Mouse (Mus musculus) thymus, adult 2 months (tissue): ENCODE data around the gene Gbe1. TPM values are rescaled to one million over a fixed set of nuclear protein-coding genes. Genes with fewer than 3 reads are reported as not detected.

Experiments
- DNase-seq: peaks from one replicate; pipeline ENCODE4 v3.0.0; 2021
- H3K27ac ChIP-seq: fragments of 200-500 bp; 2 replicates; pipeline ENCODE4 v1.5.1; 2012; ENCODE audit warnings: low read length, control low read depth; ENCODE audit not compliant: control insufficient read depth, insufficient read depth
- H3K27me3 ChIP-seq: fragments of 200-500 bp; 2 replicates; pipeline ENCODE4 v1.6.1; 2012; ENCODE audit warnings: mild to moderate bottlenecking, low read length, moderate library complexity, mixed read lengths; ENCODE audit not compliant: control insufficient read depth, insufficient read depth
- H3K36me3 ChIP-seq: fragments of 200-500 bp; 2 replicates; pipeline ENCODE4 v1.6.1; 2012; ENCODE audit warnings: mild to moderate bottlenecking, low read length, moderate library complexity; ENCODE audit not compliant: control insufficient read depth, insufficient read depth
- H3K4me1 ChIP-seq: fragments of 200-500 bp; replicated peaks from 2 replicates; pipeline ENCODE4 v1.6.1; 2012; ENCODE audit warnings: low read length; ENCODE audit not compliant: control insufficient read depth, insufficient read depth
- H3K4me3 ChIP-seq: fragments of 200-500 bp; 2 replicates; pipeline ENCODE4 v1.5.1; 2012; ENCODE audit warnings: mild to moderate bottlenecking, low read length, control low read depth, moderate library complexity; ENCODE audit not compliant: control insufficient read depth, insufficient read depth
- CTCF ChIP-seq: fragments of 200-500 bp; IDR thresholded peaks from 2 replicates; pipeline ENCODE4 v1.5.1; 2012; ENCODE audit warnings: mild to moderate bottlenecking, control low read depth, low read length, moderate library complexity, borderline replicate concordance; ENCODE audit not compliant: control insufficient read depth, poor library complexity, insufficient read depth; ENCODE audit errors: extremely low read depth
- POLR2A ChIP-seq: fragments of 200-500 bp; IDR thresholded peaks from 2 replicates; pipeline ENCODE4 v1.6.1; 2012; ENCODE audit warnings: mild to moderate bottlenecking, low read length, control low read depth, moderate library complexity; ENCODE audit not compliant: control insufficient read depth, poor library complexity, insufficient read depth; ENCODE audit errors: extremely low read depth
- WGBS: fragments of 180-500 bp; shearing (Covaris S2); methylation state at CpG from one replicate; pipeline ENCODE4 v1.1.7; 2018; 5-methylcytosine and 5-hydroxymethylcytosine counted together
- polyA plus RNA-seq: library from polyadenylated mRNA; depleted of rRNA; stranded (reverse); fragments of >200 nt; gene quantifications from 2 replicates; pipeline ENCODE4 v1.2.3, GENCODE M21; 2012

The Gbe1 gene
- polyA plus RNA-seq, 1 experiment = 7.9 TPM

DNA sequence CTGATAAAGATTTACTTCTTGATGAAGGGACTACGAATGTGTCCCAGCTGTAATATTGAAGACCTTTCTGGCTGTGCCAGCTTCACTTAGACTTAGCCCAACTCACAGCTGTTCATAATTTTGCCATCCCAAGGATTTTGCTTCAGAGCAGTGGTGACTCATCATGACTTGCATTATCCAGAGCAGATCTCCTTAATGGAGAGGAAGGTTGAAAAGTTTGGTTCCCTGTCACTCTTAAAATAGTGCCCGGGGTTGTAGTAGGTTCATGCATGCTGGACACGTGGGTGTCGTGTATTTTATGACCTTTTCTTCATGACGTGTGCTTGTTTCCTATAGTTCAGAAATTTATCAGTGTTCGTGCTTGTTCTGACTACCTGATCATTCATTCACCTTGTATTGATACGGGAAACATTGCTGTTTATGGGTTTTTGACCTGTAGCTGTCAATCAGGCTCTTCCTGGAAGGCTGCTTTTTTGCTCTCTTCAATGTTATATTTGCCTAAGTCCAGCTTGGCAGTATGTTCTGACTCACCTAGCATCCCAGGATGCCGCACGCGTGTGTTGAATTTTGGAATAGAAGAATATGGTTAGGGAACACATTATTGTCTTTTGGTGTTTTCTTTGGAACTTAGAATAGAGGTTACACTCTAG, 17.0 kb downstream of the Gbe1 start:
- WGBS = 88% methylated on average over 10 of the region's 10 CpGs
- no peak for DNase-seq
- Histone ChIP-seq H3K4me3 (no peak overlapping the region), H3K27me3 (no peaks in the 10 kb centered on the region), H3K27ac (no peak overlapping the region), H3K4me1 (peaks cover 3% of the 10 kb centered on the region), H3K36me3 (no peaks in the 10 kb centered on the region)
- no peak for TF ChIP-seq CTCF
- no peak for TF ChIP-seq POLR2A

DNA sequence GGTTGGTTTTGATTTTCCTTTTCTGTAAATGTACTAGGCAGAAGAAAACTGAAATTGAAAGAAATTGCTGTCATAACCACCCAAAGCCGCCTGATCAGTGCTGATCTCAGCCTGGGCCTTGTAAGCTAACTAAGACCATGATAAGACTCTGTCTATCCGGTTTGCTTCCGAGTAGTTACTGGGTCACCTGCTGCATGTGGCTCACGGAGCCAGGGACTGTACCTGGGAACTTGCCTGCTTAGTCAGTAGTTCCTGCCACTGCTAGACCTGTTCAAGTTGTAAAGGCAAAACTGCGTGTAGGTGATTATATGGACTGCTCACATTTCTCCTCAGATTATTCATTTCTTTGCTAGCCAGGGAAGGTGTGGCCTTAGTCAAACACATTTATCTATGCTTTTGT, 21.1 kb downstream of the Gbe1 start:
- Histone ChIP-seq H3K27ac (no peak overlapping the region), H3K27me3 (no peaks in the 10 kb centered on the region), H3K4me3 (no peak overlapping the region), H3K4me1 (no peaks in the 10 kb centered on the region), H3K36me3 (no peaks in the 10 kb centered on the region)
- TF ChIP-seq CTCF = no peak
- TF ChIP-seq POLR2A = no peak
- DNase-seq = no peak
- WGBS = 97% methylated on average over 5 of the region's 5 CpGs

DNA sequence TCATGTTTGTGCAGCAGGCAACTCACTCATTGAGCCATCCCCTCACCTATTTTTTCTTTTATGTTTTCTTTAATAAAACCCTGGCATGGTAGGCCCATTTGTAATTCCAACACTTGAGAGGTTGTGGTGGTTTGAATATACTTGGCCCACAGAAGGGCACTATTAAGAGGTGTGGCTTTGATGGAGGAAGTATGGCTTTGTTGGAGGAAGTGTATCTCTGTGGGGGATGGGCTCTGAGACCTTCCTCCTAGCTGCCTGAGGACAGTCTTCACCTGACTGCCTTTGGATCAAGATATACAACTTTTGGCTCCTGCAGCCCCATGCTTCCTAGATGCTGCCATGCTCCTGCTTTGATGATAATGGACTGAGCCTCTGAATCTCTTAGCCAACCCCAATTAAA, 21.7 kb downstream of the Gbe1 start:
- Histone ChIP-seq H3K27ac (no peak overlapping the region), H3K27me3 (no peaks in the 10 kb centered on the region), H3K4me3 (no peak overlapping the region), H3K36me3 (no peaks in the 10 kb centered on the region), H3K4me1 (no peaks in the 10 kb centered on the region)
- DNase-seq = no peak
- TF ChIP-seq CTCF (no peak), POLR2A (no peak)

DNA sequence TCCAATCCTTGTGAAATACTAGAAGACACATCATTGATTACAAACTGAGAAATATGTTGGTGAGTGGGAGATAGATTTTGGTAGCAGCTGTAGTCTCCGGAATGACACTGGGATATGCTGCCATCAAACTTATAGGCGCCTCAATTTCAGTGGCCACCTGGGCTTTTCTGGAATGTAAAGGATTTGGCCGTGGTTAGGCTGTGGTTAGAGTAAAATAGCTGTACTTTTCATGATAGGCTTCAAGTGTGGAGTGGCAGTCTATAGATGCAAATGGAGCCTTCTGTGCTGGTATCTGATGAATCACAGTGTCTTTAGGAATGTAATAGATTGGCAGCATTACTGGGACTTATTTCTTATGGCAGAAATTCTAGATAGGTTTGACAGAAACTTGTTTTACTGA, 23.9 kb downstream of the Gbe1 start:
- no peaks in the 10 kb centered on the region for H3K36me3 ChIP-seq
- H3K27me3 ChIP-seq = no peaks in the 10 kb centered on the region
- no peak overlapping the region for H3K4me3 ChIP-seq
- H3K4me1 ChIP-seq = no peaks in the 10 kb centered on the region
- H3K27ac ChIP-seq = no peak overlapping the region
- no peak for TF ChIP-seq POLR2A
- TF ChIP-seq CTCF = no peak
- DNase-seq = no peak
- 89% methylated on average over 3 of the region's 3 CpGs for WGBS

DNA sequence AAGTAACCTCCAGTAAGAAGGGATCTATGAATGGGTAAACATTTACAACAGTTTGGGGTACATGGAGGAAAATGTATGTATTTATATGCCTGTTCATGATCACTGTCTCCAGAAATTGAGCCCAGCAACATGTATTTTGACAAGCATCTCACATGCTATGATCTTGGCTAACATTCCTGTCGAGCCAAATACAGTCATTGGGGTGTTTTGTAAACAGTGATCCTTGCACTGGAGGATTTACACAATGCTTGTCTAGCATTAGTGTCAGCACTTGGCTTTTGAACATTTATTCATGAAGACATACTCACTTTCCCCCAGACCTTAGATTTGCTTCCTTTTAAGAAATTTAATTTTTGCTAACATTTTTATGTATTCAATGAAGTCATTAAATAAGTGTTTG, 30.7 kb downstream of the Gbe1 start:
- no peak overlapping the region for H3K4me3 ChIP-seq
- WGBS = 85% methylated on average over 1 of the region's 1 CpGs

DNA sequence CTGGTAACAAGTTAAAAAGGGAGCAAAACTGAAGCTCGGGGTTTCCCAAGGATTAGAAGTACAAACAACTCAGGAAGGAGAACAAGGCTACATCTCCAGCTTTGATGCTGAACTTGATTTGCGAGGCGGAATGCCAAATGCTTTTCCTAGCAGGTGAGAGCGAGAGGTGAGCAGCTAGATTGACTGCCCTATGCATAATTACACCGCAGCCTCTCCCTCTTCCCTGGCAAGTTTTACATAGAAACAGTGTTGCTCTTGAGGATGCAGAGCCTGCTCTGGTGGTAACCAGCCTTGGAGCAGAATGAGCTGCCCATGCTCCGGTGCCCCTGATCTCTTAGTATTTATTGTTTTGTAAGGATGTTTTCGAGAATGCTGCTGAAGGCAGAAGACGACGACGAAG, 31.9 kb downstream of the Gbe1 start:
- H3K4me3 ChIP-seq = no peak overlapping the region
- WGBS = 93% methylated on average over 10 of the region's 10 CpGs
- no peaks in the 10 kb centered on the region for H3K4me1 ChIP-seq
- H3K36me3 ChIP-seq = no peaks in the 10 kb centered on the region
- H3K27me3 ChIP-seq = no peaks in the 10 kb centered on the region
- no peak for DNase-seq
- H3K27ac ChIP-seq = no peak overlapping the region
- TF ChIP-seq POLR2A (no peak), CTCF (no peak)

More for the DNA sequence above, 30.7 kb downstream of the Gbe1 start:
- Histone ChIP-seq H3K36me3 (no peaks in the 10 kb centered on the region), H3K27ac (no peak overlapping the region), H3K27me3 (no peaks in the 10 kb centered on the region), H3K4me1 (no peaks in the 10 kb centered on the region)
- DNase-seq = no peak
- no peak for TF ChIP-seq POLR2A
- TF ChIP-seq CTCF = no peak

DNA sequence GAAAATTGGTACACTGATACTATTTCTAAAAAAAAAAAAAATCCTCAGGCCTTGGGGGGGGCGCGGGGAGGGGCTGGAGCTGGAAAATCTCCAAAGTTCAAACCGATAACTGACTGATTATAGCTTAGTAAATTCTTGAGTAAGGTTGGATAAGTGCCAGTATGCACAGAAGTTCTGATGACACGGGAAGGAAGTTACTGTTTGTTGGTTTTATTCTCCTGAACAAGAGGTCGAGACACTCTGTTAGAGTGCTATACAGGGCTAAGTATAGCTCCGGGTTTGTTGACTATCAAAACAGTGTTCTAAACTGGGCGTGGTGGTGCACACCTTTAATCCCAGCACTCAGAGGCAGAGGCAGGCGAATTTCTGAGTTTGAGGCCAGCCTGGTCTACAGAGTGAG, 36.3 kb downstream of the Gbe1 start:
- Histone ChIP-seq H3K4me1 (no peaks in the 10 kb centered on the region), H3K4me3 (no peak overlapping the region), H3K27ac (no peak overlapping the region), H3K27me3 (no peaks in the 10 kb centered on the region), H3K36me3 (no peaks in the 10 kb centered on the region)
- WGBS = 65% methylated on average over 8 of the region's 8 CpGs
- TF ChIP-seq CTCF (no peak), POLR2A (no peak)
- no peak for DNase-seq
